Mouse (Mus musculus): ENCODE results near the gene Sh2d1b2.

Gene Sh2d1b2

GRCm38 (mm10) chr1:170282415-170283129, 50.0 kb downstream of the Sh2d1b2 start:
- no peak for DNase-seq

DNA sequence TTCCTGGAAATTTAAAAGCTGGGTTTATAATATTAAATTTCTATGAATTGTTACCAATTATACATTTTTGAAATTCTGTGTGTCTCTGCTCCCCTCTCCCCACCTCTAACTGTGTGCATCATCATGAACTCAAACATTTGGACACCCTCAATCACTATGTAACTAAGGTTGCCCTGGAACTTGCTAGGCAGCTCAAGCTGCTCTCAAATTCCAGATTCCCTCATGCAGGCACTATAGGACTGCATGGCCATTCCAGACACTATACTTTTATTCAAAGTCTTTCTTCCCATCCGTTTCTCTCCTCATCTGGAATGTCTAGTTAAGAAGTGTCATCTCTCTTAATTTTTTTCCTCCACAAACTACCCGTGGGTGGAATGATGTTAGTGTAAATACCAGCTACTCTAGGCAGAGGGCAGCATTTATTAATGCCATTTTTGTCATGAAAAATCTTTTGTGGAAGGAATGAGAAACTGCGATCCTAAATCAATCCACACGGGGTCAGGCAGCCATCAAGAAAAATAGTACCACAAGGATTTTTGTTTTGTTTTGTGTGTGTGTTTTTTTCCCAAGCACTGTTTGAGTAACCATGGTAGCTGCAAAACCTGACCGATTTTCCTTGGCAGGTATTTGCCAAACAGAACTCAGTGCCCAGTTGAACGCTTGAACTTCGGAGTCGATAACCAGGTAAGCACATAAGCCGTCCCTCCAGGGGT, 59.8 kb downstream of the Sh2d1b2 start:
- peak; percentile 48 for DNase-seq

- DNase-seq: no peak
Observed at GRCm38 (mm10) chr1:170293257-170293656, 60.7 kb downstream of the Sh2d1b2 start.

- no peak for DNase-seq
Observed at GRCm38 (mm10) chr1:170294786-170295570, 62.4 kb downstream of the Sh2d1b2 start.

DNA sequence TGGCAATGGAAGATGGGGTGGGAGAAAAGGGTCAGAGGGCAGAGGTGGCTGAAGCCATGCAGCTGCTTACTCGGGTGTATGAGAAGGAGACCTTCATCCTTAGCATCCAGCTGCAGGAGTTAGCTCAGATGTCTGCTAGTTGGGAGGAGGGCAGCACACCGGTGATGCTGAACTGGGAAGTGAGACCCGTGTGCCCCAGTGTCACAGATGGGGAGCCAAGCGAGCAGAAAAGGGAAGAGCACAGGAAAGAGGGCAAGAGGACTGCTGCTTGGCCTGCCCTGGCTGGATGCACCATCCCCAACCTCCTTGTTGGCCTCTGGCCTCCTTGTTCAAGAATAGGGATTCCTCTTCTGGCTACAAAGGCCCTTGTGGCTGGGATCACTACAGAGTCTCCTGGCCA, 66.9 kb downstream of the Sh2d1b2 start:
- DNase-seq: no peak

GRCm38 (mm10) chr1:170301686-170302085, 69.1 kb downstream of the Sh2d1b2 start:
- no peak for DNase-seq

DNA sequence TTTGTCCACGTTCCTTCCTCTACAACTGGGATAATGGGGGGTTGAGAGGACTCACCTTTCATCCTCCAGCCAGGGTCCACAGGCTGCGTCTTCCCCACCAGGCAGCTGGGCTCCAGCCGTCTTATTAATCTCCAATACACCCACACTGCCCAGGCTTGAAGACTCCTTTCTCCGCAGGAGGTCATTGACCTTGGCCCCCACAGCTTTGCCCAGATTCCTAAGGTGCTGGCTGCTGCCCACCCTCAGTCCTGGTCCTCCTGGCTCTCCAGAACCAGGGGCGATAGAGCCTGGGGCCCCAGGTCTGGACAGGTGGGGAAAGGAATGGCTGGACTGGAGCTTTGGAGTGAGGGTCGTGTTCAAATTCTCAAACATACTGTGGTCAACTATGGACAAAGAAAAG, 69.9 kb downstream of the Sh2d1b2 start:
- no peak for DNase-seq

- no peak for DNase-seq
Observed at GRCm38 (mm10) chr1:170303103-170303502, 70.6 kb downstream of the Sh2d1b2 start.
